Mouse (Mus musculus) testis, postnatal 10 days (tissue): ENCODE data around the gene Ifitm10.
"Not testable (repeated sequence)": the region's sequence is repeated elsewhere in the genome, so short reads cannot be mapped to it uniquely, and the experiment has no call there.

Source experiments
- DNase-seq: peaks from one replicate; pipeline ENCODE4 v3.0.0; 2021; ENCODE audit warnings: low spot score

The Ifitm10 gene

GRCm38 (mm10) chr7:142373641-142374412 is at the start of gene Ifitm10:
Gene Ifitm10 (minus strand): TSS chr7:142373753.
- DNase-seq: no peak

DNA sequence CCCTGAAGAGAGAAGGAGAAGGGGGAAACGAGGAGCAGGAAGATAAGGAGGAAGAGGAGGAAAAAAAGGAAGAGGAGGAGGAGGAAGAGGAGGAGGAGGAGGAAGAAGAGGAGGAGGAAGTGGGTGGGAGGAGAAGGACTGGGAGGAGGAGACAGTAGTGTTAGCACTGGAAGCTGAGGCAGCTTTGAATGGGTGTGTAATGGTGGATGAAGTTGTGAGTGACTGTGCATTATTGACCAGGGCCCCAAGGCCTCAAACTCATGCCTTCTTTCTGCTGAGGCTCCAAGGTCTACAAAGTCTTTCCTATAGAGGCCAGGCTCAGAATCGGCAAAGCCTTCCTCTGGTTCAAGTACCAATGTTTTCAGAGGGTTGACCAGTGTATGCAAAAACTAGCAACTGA is 48.3 kb upstream of the Ifitm10 start:
- no peak for DNase-seq

DNA sequence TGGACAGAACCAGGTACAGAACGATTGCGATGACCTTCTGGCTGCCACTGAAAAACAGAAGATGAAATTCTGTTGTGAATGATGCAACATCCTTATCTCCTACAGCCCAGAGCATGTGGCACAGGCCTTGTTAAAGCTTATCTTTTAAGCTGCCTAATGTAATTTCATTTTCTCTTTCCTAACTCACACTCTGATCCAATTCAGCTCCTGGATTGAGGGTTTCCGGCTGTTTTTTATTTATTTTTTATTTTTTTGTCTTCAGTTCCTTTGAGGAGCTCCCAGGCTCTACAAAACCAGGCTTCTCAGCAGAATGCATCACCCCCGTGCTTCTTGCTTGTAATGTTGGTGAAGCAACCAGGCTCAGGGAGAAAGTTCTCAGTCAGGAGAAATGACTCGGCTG is 46.3 kb upstream of the Ifitm10 start:
- DNase-seq: no peak

DNA sequence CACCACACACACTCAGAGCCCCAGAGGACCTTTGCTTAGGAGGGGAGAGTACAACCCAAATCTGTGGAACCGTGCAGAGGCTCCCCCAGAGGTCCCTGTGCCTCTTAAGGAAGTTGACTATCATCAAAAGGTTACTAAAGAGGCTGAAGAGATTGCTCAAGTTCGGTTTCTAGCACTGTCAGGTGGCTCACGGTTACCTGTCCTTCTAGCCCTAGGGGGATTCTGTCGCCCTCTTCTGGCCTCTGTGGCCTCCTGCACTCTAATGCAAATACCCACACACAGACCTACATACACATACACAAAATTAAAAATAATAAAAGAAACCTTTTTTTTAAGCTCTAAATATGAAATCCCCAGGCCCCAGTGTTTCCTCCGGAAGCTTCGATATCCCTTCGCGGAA is 45.1 kb upstream of the Ifitm10 start:
- DNase-seq: no peak

- DNase-seq: no peak
Observed at GRCm38 (mm10) chr7:142418027-142418426, 44.5 kb upstream of the Ifitm10 start.

DNA sequence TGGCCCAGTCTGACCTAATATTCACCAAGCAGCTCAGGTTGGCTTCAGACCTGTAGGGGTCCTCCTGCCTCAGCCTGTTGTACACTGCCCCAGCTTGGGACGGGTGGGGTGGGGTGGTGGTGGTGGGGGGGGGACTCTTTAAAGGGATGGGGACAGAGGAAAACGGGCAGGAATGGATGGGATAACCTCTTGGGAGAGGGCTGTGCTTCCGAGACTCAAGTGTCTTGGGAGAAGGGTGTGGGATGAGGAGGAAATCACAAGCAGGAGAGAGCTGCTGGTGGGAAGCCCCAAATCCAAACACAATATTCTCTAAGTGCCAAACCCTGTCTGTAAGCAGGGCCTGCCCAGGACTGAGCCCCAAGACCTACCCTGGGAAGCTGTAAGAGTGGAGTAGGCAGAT is 42.7 kb upstream of the Ifitm10 start:
- DNase-seq: no peak

DNA sequence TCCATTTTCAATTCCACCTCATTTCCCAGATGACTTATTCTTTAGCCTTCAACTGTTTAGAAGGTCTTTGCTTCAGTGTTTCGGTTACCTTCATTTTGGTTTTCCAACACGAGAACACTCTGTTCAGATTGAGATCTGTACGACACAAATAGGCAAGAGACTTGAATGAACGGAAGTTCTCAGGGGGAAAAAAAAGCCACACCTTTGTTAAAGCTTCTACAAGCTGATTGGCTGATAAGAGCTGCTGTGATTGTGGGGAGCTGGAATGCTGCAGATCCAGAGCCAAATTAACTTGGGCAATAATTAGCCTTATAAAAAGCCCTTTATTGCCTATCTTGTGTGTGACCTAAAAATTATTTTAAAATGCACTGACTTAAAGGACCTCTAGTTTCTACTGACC is 41.8 kb upstream of the Ifitm10 start:
- no peak for DNase-seq

GRCm38 (mm10) chr7:142413285-142413684 is 39.7 kb upstream of the Ifitm10 start:
- no peak for DNase-seq

DNA sequence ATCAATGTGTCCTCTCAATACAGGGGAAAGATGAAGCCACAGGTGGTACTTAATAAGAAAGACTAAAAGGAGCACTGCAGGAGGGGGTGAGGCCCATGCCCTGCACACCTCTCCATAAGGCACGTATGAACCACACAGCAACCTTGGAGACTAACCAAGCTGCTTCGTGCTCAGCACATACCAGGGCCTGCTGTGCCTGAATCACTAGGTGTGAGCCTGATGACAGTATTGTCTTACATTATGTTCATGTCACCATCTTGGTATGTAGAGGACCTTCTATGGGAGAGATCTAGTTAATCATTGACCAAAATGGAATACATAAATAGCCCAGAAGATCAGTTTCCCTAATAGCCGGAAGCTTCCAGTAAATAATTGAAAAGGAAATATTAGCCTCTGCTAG is 36.0 kb upstream of the Ifitm10 start:
- DNase-seq: no peak

- DNase-seq: no peak
Observed at GRCm38 (mm10) chr7:142408686-142409085, 35.1 kb upstream of the Ifitm10 start.

GRCm38 (mm10) chr7:142407935-142408334 is 34.4 kb upstream of the Ifitm10 start:
- DNase-seq: no peak

- not testable (repeated sequence) for DNase-seq
Observed at GRCm38 (mm10) chr7:142405134-142405533, 31.6 kb upstream of the Ifitm10 start.

GRCm38 (mm10) chr7:142403591-142403990 is 30.0 kb upstream of the Ifitm10 start:
- no peak for DNase-seq

DNA sequence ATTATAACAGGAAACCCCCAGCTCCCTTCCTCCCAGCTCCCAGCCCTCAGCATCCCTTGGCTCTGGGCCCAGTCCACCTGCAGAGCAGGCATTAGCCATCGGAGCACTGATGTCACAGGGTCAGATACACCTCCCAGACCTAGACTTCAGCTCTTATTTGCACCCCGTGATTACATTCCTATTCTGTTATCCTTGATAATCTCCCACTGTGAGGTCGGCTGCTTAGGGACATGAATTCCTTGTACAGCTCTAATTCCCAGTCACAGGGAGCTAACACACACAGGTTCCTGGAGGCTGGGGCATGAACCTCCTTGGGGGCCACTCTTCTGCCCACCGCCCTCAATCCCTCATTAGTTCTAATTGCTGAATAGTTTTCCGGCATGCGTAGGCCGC is 27.2 kb upstream of the Ifitm10 start:
- DNase-seq: no peak

GRCm38 (mm10) chr7:142400112-142400749 is 26.7 kb upstream of the Ifitm10 start:
- DNase-seq: no peak

- no peak for DNase-seq
Observed at GRCm38 (mm10) chr7:142399250-142399649, 25.7 kb upstream of the Ifitm10 start.

DNA sequence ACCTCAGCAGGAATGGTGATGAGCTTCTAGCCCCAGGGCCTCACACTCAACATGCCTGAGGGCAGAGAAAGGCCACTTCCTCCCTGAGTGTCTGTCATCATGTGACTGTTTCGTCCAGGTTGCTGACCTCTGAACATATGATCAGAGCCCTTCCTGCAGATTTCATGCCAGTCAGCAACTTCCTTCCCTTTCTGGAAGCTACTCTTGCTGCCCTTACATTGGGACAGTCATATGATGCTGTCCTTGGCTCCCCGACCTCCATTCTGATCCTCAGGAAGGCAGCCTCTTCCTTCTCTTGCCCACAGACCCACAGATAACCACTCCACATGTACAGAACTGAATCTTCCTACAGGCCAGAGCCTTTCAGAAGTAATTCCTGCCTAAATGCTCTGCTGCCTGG is 24.5 kb upstream of the Ifitm10 start:
- DNase-seq: no peak

DNA sequence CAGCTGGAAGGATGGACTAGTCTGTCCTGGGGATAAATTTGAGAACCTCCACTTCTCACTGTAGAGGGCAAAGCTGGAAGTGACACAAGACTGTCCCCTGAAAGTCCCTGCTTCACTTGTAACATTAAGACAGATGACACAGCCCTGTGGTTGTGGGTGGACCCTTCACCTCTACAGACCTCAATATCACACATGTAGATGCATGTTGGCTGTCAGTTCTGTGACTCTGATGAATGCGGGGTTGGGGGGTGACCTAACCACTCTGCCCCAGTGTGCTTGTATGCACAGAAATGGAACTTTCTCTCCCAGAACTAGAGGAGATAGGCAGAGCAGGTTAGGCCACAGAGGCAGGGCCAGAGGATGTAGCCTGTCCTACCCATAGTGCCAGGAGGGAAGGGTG is 23.1 kb upstream of the Ifitm10 start:
- no peak for DNase-seq

GRCm38 (mm10) chr7:142395472-142395871 is 21.9 kb upstream of the Ifitm10 start:
- no peak for DNase-seq

- DNase-seq: no peak
Observed at GRCm38 (mm10) chr7:142394261-142395190, 21.0 kb upstream of the Ifitm10 start.

DNA sequence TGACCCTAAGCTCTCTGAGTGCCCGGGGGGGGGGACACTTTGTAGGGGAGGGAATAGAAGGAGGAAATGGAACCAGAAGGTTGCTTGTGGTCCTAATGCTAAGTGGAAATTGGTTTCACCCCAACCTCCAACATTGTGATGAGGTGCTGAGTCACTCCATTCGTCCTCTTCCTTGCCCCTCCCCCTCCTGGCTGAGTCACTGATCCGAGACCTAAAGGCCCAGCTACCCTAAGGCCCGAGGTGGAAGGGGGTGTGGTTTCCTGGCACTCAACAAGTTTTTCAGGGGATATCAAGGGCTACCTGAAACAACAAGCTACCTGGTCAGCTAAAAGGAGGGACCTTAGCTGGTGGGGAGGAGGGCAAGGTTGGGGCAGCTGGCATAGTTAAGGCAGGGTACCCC is 19.6 kb upstream of the Ifitm10 start:
- no peak for DNase-seq

GRCm38 (mm10) chr7:142391609-142392008 is 18.1 kb upstream of the Ifitm10 start:
- no peak for DNase-seq

GRCm38 (mm10) chr7:142391108-142391507 is 17.6 kb upstream of the Ifitm10 start:
- no peak for DNase-seq
